Mouse (Mus musculus) small intestine, adult 2 months (tissue): ENCODE results near the gene 4930412O13Rik.

Source experiments
- CTCF ChIP-seq: fragments of 200-500 bp; IDR thresholded peaks from 2 replicates; pipeline ENCODE4 v1.5.1; 2012; ENCODE audit warnings: low read depth, mild to moderate bottlenecking, control low read depth, inconsistent platforms, low read length, moderate library complexity, mixed read lengths; ENCODE audit not compliant: insufficient replicate concordance, insufficient read length; ENCODE audit errors: extremely low read depth
- POLR2A ChIP-seq: fragments of 200-500 bp; IDR thresholded peaks from 2 replicates; pipeline ENCODE4 v1.6.1; 2012; ENCODE audit warnings: low read depth, mild to moderate bottlenecking, control low read depth, inconsistent platforms, low read length, moderate library complexity

DNA sequence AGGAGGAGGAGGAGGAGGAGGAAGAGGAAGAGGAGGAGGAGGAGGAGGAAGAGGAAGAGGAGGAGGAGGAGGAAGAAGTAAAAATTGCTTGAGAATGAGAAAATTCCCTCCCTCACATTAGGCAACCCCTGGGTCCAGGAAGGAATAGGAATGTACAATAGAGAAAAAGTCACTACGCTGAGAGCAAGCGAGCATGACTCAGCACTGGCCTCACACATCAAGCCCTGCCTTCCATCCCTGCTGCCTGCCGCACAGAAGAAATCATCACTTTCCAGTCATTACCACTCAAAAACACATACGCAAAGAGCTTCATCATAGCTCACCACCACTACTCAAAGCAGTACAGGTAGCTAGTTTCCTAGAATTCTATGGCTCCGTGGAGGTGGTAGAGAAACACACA, 20.4 kb upstream of the 4930412O13Rik start:
- no peak for TF ChIP-seq POLR2A
- TF ChIP-seq CTCF = no peak
